Mouse (Mus musculus): ENCODE results near the gene Serinc5. TPM values are rescaled to one million over a fixed set of nuclear protein-coding genes. Genes with fewer than 3 reads are reported as not detected.

The Serinc5 gene
- polyA plus RNA-seq, 1 experiment from 2014 or later = 20.0 TPM

DNA sequence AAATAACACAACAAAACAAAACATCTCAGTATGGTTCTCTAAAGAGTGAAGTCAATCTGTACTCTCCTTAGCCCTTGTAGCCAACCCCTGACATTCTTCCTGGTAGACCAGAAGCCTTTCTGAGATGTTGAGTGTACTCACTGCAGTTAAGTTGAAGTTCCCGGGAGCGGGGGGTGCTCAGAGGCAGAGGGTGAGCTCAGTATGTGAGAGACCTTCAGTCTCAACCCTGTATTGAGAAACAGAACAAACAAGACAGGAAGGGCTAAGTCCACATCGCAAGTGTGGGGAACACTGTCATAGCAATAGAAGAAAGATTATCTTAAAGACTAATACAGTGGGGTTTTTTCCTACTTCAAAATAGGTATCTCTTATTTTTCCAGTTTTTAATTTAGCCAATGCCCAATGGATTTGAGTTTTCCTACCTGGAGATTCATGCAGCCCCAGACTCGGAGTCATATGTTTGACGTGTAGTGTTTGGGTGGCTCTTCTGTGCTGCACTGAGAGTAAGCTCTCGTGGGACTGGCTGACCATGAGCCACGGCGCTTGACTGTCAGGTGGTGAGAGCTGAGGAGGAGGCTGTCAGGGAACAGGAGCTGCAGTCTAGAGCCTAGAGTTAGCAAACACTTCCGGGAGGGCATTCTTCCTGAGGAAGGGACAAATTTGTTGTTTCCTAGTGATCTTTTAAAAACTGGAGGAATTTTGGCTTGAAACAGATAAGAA is 95.6 kb downstream of the Serinc5 start:
- Histone ChIP-seq H3K36me3 (ENCODE audit: control insufficient read depth, insufficient read depth, low read length) (peaks cover 27% of the 10 kb centered on the region), H3K27me3 (replicated peaks; ENCODE audit: control insufficient read depth, insufficient read depth, low read length) (no peaks in the 10 kb centered on the region), H3K9ac (ENCODE audit: low read depth, low read length) (no peak overlapping the region), H3K4me3 (ENCODE audit: low read depth, low read length) (no peak overlapping the region), H3K4me2 (ENCODE audit: low read depth, low read length) (no peak overlapping the region), H3K4me1 (ENCODE audit: control insufficient read depth, insufficient read depth, low read length) (no peaks in the 10 kb centered on the region), H3K27ac (replicated peaks; ENCODE audit: low read depth, low read length) (no peak overlapping the region), H3K9me3 (ENCODE audit: control insufficient read depth, low read length) (no peaks in the 10 kb centered on the region)
- WGBS = 83% methylated on average over 9 of the region's 9 CpGs
- no peak for DNase-seq (ENCODE audit: low spot score)
- ATAC-seq (ENCODE audit: low read depth) = no peak

DNA sequence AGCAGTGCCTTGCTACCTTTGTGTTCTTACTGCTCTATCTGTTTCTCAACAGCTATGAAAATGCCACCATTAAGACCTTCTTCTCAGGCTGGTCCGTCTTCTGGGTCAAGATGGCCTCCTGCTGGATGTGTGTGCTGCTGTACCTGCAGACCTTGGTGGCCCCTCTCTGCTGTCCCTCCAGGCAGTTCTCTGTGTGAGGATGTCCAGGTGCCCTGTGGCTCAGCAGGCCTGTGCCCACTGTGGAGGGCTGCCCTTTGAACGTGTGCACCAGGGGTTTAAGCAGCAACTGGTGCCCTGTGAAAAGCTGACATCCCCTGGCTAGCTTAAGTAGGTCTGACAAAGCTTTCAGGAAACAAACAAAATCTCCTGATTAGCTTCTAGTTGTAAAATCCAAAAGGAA is 97.0 kb downstream of the Serinc5 start:
- H3K4me1 ChIP-seq (ENCODE audit: control insufficient read depth, insufficient read depth, low read length) = no peaks in the 10 kb centered on the region
- peaks cover 27% of the 10 kb centered on the region for H3K36me3 ChIP-seq (ENCODE audit: control insufficient read depth, insufficient read depth, low read length)
- WGBS = 63% methylated on average over 2 of the region's 2 CpGs
- no peak overlapping the region for H3K4me2 ChIP-seq (ENCODE audit: low read depth, low read length)
- H3K9ac ChIP-seq (ENCODE audit: low read depth, low read length) = no peak overlapping the region
- no peaks in the 10 kb centered on the region for H3K27me3 ChIP-seq (replicated peaks; ENCODE audit: control insufficient read depth, insufficient read depth, low read length)
- no peak overlapping the region for H3K27ac ChIP-seq (replicated peaks; ENCODE audit: low read depth, low read length)
- ATAC-seq (ENCODE audit: low read depth) = no peak
- no peak for DNase-seq (ENCODE audit: low spot score)
- no peaks in the 10 kb centered on the region for H3K9me3 ChIP-seq (ENCODE audit: control insufficient read depth, low read length)
- H3K4me3 ChIP-seq (ENCODE audit: low read depth, low read length) = no peak overlapping the region

DNA sequence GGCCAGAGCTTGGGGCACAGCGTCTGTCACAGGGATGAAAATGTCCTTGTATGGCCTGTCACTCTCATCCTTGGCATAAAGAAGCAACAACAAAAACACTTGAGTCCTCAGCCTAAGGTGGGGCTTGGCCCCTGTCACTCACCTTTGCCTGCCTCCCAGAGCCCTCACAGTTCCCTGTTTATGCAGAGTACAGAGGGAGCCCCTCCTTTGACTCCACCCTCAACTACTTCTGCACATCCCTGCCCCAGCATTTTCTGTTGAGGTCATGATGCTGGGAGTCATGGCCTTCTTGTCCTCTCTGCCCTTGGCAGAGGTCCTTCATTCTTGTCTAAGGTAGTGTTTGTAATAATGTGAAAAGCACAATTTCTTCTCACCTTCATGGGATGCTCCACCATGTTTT is 97.6 kb downstream of the Serinc5 start:
- H3K4me1 ChIP-seq (ENCODE audit: control insufficient read depth, insufficient read depth, low read length) = no peaks in the 10 kb centered on the region
- peaks cover 27% of the 10 kb centered on the region for H3K36me3 ChIP-seq (ENCODE audit: control insufficient read depth, insufficient read depth, low read length)
- H3K27ac ChIP-seq (replicated peaks; ENCODE audit: low read depth, low read length) = no peak overlapping the region
- H3K27me3 ChIP-seq (replicated peaks; ENCODE audit: control insufficient read depth, insufficient read depth, low read length) = no peaks in the 10 kb centered on the region
- ATAC-seq (ENCODE audit: low read depth) = no peak
- 85% methylated on average over 1 of the region's 1 CpGs for WGBS
- H3K9me3 ChIP-seq (ENCODE audit: control insufficient read depth, low read length) = no peaks in the 10 kb centered on the region
- H3K4me2 ChIP-seq (ENCODE audit: low read depth, low read length) = no peak overlapping the region
- no peak overlapping the region for H3K4me3 ChIP-seq (ENCODE audit: low read depth, low read length)
- no peak for DNase-seq (ENCODE audit: low spot score)
- no peak overlapping the region for H3K9ac ChIP-seq (ENCODE audit: low read depth, low read length)

DNA sequence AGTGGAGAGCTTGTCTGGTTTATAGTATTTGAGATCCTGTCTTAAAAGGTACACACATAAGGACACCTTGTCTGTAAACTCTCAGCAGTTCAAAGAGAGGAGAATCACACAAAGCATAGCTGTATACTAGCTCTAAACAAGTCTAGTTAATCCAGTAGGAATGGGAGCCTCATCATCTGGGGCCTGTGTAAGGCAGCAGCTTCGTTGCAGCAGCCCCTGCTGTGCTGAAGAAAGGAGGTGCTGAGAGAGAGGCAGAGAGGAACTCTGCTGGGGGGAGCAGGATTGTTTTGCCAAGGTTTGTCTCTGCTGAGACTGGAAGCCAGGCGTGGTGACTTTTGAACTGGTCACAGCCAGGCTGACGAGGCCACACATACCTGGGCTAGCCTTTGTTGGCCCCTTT is 98.6 kb downstream of the Serinc5 start:
- H3K4me3 ChIP-seq (ENCODE audit: low read depth, low read length) = no peak overlapping the region
- peaks cover 27% of the 10 kb centered on the region for H3K36me3 ChIP-seq (ENCODE audit: control insufficient read depth, insufficient read depth, low read length)
- H3K4me2 ChIP-seq (ENCODE audit: low read depth, low read length) = no peak overlapping the region
- no peak overlapping the region for H3K27ac ChIP-seq (replicated peaks; ENCODE audit: low read depth, low read length)
- ATAC-seq (ENCODE audit: low read depth) (no peak), DNase-seq (ENCODE audit: low spot score) (no peak)
- no peaks in the 10 kb centered on the region for H3K4me1 ChIP-seq (ENCODE audit: control insufficient read depth, insufficient read depth, low read length)
- no peaks in the 10 kb centered on the region for H3K27me3 ChIP-seq (replicated peaks; ENCODE audit: control insufficient read depth, insufficient read depth, low read length)
- no peaks in the 10 kb centered on the region for H3K9me3 ChIP-seq (ENCODE audit: control insufficient read depth, low read length)
- WGBS = 43% methylated on average over 3 of the region's 3 CpGs
- H3K9ac ChIP-seq (ENCODE audit: low read depth, low read length) = no peak overlapping the region

DNA sequence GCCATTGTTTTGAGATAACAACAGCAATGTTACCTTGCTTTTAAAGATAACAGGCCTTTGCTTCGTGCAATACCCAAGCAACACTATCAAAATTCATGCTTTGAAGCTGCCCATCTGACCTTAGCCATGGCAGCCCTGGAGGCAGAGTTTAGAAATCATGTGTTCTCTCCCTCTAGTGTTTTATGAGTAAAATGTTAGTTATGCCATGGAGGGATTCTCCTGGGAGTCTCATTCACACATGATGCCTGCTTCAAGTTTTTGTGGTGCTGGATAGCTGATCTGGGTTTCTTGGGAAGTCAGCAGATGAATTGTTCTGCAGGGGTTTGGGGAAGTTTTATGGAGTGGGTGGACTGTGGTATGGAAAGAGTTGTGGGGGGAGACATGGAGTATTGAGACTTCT is 99.5 kb downstream of the Serinc5 start:
- no peaks in the 10 kb centered on the region for H3K9me3 ChIP-seq (ENCODE audit: control insufficient read depth, low read length)
- ATAC-seq (ENCODE audit: low read depth) = no peak
- WGBS = 86% methylated on average over 1 of the region's 1 CpGs
- no peak overlapping the region for H3K27ac ChIP-seq (replicated peaks; ENCODE audit: low read depth, low read length)
- H3K9ac ChIP-seq (ENCODE audit: low read depth, low read length) = no peak overlapping the region
- H3K4me3 ChIP-seq (ENCODE audit: low read depth, low read length) = no peak overlapping the region
- H3K27me3 ChIP-seq (replicated peaks; ENCODE audit: control insufficient read depth, insufficient read depth, low read length) = no peaks in the 10 kb centered on the region
- H3K36me3 ChIP-seq (ENCODE audit: control insufficient read depth, insufficient read depth, low read length) = peaks cover 27% of the 10 kb centered on the region
- DNase-seq (ENCODE audit: low spot score) = no peak
- no peaks in the 10 kb centered on the region for H3K4me1 ChIP-seq (ENCODE audit: control insufficient read depth, insufficient read depth, low read length)
- H3K4me2 ChIP-seq (ENCODE audit: low read depth, low read length) = no peak overlapping the region

DNA sequence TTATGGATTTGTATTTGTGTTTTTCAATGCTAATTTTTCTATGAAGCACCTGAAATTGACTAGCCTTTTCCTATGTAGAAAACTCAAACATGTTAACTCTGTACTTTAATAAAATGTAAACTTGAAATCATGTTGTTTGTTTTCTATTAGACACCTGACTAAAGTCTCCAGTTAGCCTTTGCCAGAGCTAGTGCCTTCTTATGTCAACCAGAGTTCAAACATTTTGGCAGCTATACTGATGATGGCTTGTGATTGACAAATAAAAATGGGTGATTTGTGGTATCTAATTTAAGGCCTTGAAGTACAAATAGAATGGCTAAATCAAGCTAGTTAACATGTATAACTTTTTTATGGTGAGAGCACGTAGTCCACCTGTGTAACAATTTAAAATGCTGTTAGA is 100.9 kb downstream of the Serinc5 start:
- H3K27me3 ChIP-seq (replicated peaks; ENCODE audit: control insufficient read depth, insufficient read depth, low read length) = no peaks in the 10 kb centered on the region

DNA sequence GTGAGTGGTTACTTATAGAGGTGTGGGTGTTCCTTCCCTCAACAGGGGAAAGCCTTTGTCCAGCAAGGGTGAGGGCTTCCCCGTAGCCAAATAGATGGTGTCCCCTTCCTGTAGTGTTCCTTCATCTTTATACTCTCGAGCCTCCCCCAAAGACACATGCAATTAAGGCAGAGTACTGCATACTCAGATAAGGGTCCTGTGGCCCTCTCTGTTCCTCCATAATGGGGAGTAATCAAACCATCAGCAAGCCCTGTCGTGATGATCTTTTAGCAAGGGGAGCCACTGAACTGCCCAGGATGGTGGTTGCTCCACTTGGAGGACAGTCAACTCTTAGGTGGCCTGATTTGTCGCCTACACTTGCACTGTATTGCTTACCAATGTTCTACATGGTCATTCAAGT is 101.7 kb downstream of the Serinc5 start:
- Histone ChIP-seq H3K9ac (ENCODE audit: low read depth, low read length) (no peak overlapping the region), H3K4me1 (ENCODE audit: control insufficient read depth, insufficient read depth, low read length) (no peaks in the 10 kb centered on the region), H3K4me3 (ENCODE audit: low read depth, low read length) (no peak overlapping the region), H3K4me2 (ENCODE audit: low read depth, low read length) (no peak overlapping the region), H3K36me3 (ENCODE audit: control insufficient read depth, insufficient read depth, low read length) (peaks cover 11% of the 10 kb centered on the region; the same call in 1 of the 2 replicates), H3K9me3 (ENCODE audit: control insufficient read depth, low read length) (no peaks in the 10 kb centered on the region), H3K27me3 (replicated peaks; ENCODE audit: control insufficient read depth, insufficient read depth, low read length) (no peaks in the 10 kb centered on the region), H3K27ac (replicated peaks; ENCODE audit: low read depth, low read length) (no peak overlapping the region)
- DNase-seq (ENCODE audit: low spot score) (no peak), ATAC-seq (ENCODE audit: low read depth) (no peak)
- 84% methylated on average over 4 of the region's 4 CpGs for WGBS

More for the DNA sequence above, 100.9 kb downstream of the Serinc5 start:
- ATAC-seq (ENCODE audit: low read depth) (no peak), DNase-seq (ENCODE audit: low spot score) (no peak)
- Histone ChIP-seq H3K27ac (replicated peaks; ENCODE audit: low read depth, low read length) (no peak overlapping the region), H3K4me2 (ENCODE audit: low read depth, low read length) (no peak overlapping the region), H3K4me1 (ENCODE audit: control insufficient read depth, insufficient read depth, low read length) (no peaks in the 10 kb centered on the region), H3K9ac (ENCODE audit: low read depth, low read length) (no peak overlapping the region), H3K4me3 (ENCODE audit: low read depth, low read length) (no peak overlapping the region), H3K9me3 (ENCODE audit: control insufficient read depth, low read length) (no peaks in the 10 kb centered on the region), H3K36me3 (ENCODE audit: control insufficient read depth, insufficient read depth, low read length) (peaks cover 15% of the 10 kb centered on the region; the same call in 1 of the 2 replicates)
- 92% methylated on average over 1 of the region's 1 CpGs for WGBS

DNA sequence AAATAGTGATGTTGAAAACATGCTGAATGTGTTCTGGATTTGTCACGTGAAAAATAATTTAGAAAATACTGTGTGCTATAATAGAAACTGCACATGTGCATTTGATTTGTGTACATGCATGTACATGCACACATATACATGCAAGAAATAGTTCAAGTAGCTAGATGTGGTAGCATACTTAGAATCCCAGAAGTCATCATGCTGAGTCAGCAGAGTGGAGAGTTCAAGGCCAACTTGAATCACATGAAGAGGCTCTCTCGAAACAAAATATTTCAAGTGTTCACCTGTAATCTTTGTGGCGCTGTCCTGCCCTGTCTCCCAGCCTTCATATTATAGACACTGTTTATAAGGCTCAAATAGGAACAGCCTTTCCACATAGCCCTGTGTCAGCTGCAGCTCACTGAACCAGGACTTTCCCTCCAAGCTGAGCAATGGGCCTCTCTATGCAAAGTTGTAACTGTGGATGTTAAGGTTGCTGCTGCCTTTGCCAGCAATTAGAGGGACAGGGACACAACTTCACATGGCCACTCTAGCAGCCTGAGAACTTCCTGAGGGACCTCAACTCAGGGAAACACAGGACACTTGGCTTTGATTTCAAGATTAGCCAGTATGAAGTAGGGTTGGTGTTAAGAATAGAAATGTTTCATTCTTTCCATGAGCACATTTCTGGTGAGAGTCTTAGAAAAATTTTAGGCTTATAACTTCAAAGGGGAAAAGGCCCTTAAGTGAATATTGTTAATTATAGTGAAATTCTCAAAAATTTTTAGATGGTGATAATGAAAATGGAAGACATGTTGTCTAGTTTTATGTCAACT is 107.2 kb downstream of the Serinc5 start:
- Histone ChIP-seq H3K27me3 (replicated peaks; ENCODE audit: control insufficient read depth, insufficient read depth, low read length) (no peaks in the 10 kb centered on the region), H3K4me1 (ENCODE audit: control insufficient read depth, insufficient read depth, low read length) (peaks cover 6% of the 10 kb centered on the region; the same call in 1 of the 2 replicates), H3K27ac (replicated peaks; ENCODE audit: low read depth, low read length) (no peak overlapping the region), H3K9me3 (ENCODE audit: control insufficient read depth, low read length) (no peaks in the 10 kb centered on the region), H3K4me2 (ENCODE audit: low read depth, low read length) (no peak overlapping the region), H3K36me3 (ENCODE audit: control insufficient read depth, insufficient read depth, low read length) (no peaks in the 10 kb centered on the region), H3K4me3 (ENCODE audit: low read depth, low read length) (no peak overlapping the region), H3K9ac (ENCODE audit: low read depth, low read length) (no peak overlapping the region)
- 96% methylated on average over 3 of the region's 3 CpGs for WGBS
- DNase-seq (ENCODE audit: low spot score) (no peak), ATAC-seq (ENCODE audit: low read depth) (no peak)

Data from embryonic facial prominence, embryonic 14.5 days (tissue).